Mouse (Mus musculus): Measurements from ENCODE around the gene Gm266. TPM values are rescaled to one million over a fixed set of nuclear protein-coding genes. Genes with fewer than 3 reads are reported as not detected.

Gene Gm266
- polyA plus RNA-seq, 1 experiment from 2014 or later, result 0.52 TPM

GRCm38 (mm10) chr12:111445890-111446613, 39.6 kb downstream of the Gm266 start:
- WGBS (ENCODE audit: insufficient replicate concordance), result 54% methylated on average over 27 of the region's 27 CpGs
- no peaks in the 10 kb centered on the region for H3K27me3 ChIP-seq (ENCODE audit: control insufficient read depth, insufficient read depth, low read depth, low read length)
- H3K9me3 ChIP-seq (replicated peaks; ENCODE audit: control insufficient read depth, low read length), result no peaks in the 10 kb centered on the region
- no peak for ATAC-seq (ENCODE audit: low read depth)
- peaks cover 65% of the 10 kb centered on the region for H3K36me3 ChIP-seq (ENCODE audit: control insufficient read depth, insufficient read depth)
- peaks cover 51% of the 10 kb centered on the region for H3K4me1 ChIP-seq (ENCODE audit: control insufficient read depth, low read depth, low read length)
- no peak overlapping the region for H3K27ac ChIP-seq (ENCODE audit: low read length)
- peak overlapping the region; percentile 89 for H3K9ac ChIP-seq (ENCODE audit: low read depth, low read length)
- H3K4me2 ChIP-seq (ENCODE audit: low read depth, low read length), result peak overlapping the region; percentile 91
- H3K4me3 ChIP-seq (ENCODE audit: low read depth, low read length), result peak overlapping the region; percentile 81

- WGBS (ENCODE audit: insufficient replicate concordance), result 13% methylated on average over 50 of the region's 52 CpGs
- Histone ChIP-seq H3K9me3 (replicated peaks; ENCODE audit: control insufficient read depth, low read length) (no peaks in the 10 kb centered on the region), H3K27me3 (ENCODE audit: control insufficient read depth, insufficient read depth, low read depth, low read length) (no peaks in the 10 kb centered on the region), H3K36me3 (ENCODE audit: control insufficient read depth, insufficient read depth) (peaks cover 58% of the 10 kb centered on the region), H3K27ac (ENCODE audit: low read length) (peak overlapping the region; percentile 99), H3K4me1 (ENCODE audit: control insufficient read depth, low read depth, low read length) (peaks cover 51% of the 10 kb centered on the region), H3K9ac (ENCODE audit: low read depth, low read length) (peak overlapping the region; percentile 89), H3K4me2 (ENCODE audit: low read depth, low read length) (peak overlapping the region; percentile 91), H3K4me3 (ENCODE audit: low read depth, low read length) (peak overlapping the region; percentile 81)
- no peak for ATAC-seq (ENCODE audit: low read depth)
These were observed 40.3 kb downstream of the Gm266 start for GRCm38 (mm10) chr12:111445161-111445889.

- Histone ChIP-seq H3K4me1 (ENCODE audit: control insufficient read depth, low read depth, low read length) (peaks cover 54% of the 10 kb centered on the region), H3K27ac (ENCODE audit: low read length) (peak overlapping the region; percentile 99), H3K9ac (ENCODE audit: low read depth, low read length) (peak overlapping the region; percentile 89), H3K4me3 (ENCODE audit: low read depth, low read length) (peak overlapping the region; percentile 81), H3K27me3 (ENCODE audit: control insufficient read depth, insufficient read depth, low read depth, low read length) (no peaks in the 10 kb centered on the region), H3K9me3 (replicated peaks; ENCODE audit: control insufficient read depth, low read length) (no peaks in the 10 kb centered on the region), H3K4me2 (ENCODE audit: low read depth, low read length) (peak overlapping the region; percentile 91), H3K36me3 (ENCODE audit: control insufficient read depth, insufficient read depth) (peaks cover 47% of the 10 kb centered on the region)
- 14% methylated on average over 10 of the region's 10 CpGs for WGBS (ENCODE audit: insufficient replicate concordance)
- ATAC-seq (ENCODE audit: low read depth), result no peak
These were observed 41.4 kb downstream of the Gm266 start for GRCm38 (mm10) chr12:111443921-111444831.

DNA sequence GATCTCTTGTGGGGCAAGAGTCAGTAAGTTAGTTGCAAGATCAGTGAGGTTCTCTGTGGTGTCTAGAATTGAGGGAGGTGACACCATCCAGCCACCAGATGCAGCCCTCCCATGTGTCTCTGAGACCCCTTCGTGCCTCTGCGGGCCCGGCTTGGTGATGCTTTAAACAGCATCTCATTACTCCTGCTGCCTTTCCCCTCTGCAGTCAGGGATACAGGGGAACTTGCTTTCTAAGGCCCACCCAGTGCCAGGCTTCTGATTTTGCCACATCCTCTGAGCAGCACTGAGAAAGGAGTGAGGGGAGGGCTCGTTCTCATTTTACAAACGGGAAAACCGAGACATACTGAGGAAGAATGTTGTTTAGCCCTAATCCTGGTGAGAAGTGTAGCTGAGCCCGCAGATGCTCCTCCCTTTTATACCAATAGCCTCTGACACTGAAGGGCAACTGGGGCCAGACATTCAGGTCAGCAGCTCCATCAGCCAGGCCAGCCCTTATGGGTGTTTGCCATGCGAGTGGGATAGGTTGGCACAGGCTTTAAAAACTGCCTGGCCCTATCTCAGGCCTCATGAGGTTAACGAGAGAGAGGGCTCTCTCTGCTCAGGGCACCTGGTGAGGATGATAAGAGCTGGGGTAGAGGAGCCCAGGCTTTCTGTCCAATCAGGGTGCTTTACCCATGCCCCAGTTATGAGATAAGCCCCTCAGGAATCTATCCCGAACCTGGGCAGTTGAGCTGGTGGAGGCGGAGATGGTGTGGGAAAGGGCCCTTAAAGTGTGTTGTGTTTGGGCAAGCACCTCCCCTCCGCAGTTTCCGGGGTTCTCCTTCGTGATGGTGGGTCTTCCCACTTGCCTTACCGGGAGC, 42.4 kb downstream of the Gm266 start:
- WGBS (ENCODE audit: insufficient replicate concordance), result 9% methylated on average over 15 of the region's 15 CpGs
- Histone ChIP-seq H3K9me3 (replicated peaks; ENCODE audit: control insufficient read depth, low read length) (no peaks in the 10 kb centered on the region), H3K4me1 (ENCODE audit: control insufficient read depth, low read depth, low read length) (peaks cover 57% of the 10 kb centered on the region), H3K9ac (ENCODE audit: low read depth, low read length) (peak overlapping the region; percentile 89), H3K36me3 (ENCODE audit: control insufficient read depth, insufficient read depth) (peaks cover 37% of the 10 kb centered on the region), H3K4me3 (ENCODE audit: low read depth, low read length) (peak overlapping the region; percentile 81), H3K27ac (ENCODE audit: low read length) (peak overlapping the region; percentile 99), H3K27me3 (ENCODE audit: control insufficient read depth, insufficient read depth, low read depth, low read length) (no peaks in the 10 kb centered on the region), H3K4me2 (ENCODE audit: low read depth, low read length) (peak overlapping the region; percentile 91)
- peak; percentile 91 for ATAC-seq (ENCODE audit: low read depth)

GRCm38 (mm10) chr12:111442309-111443010, 43.2 kb downstream of the Gm266 start, which contains the start of gene Tnfaip2:
Gene Tnfaip2, plus strand, starts transcription at chr12:111442469.
- Histone ChIP-seq H3K36me3 (ENCODE audit: control insufficient read depth, insufficient read depth) (peaks cover 30% of the 10 kb centered on the region), H3K27ac (ENCODE audit: low read length) (peak within 1 kb of the TSS; percentile 99), H3K4me2 (ENCODE audit: low read depth, low read length) (peak within 1 kb of the TSS; percentile 91), H3K4me1 (ENCODE audit: control insufficient read depth, low read depth, low read length) (peaks cover 65% of the 10 kb centered on the region), H3K9me3 (replicated peaks; ENCODE audit: control insufficient read depth, low read length) (no peaks in the 10 kb centered on the region), H3K9ac (ENCODE audit: low read depth, low read length) (peak within 1 kb of the TSS; percentile 89), H3K27me3 (ENCODE audit: control insufficient read depth, insufficient read depth, low read depth, low read length) (no peaks in the 10 kb centered on the region), H3K4me3 (ENCODE audit: low read depth, low read length) (peak within 1 kb of the TSS; percentile 81)
- peak; percentile 78 for ATAC-seq (ENCODE audit: low read depth)
- under 1% methylated on average over 48 of the region's 48 CpGs for WGBS (ENCODE audit: insufficient replicate concordance)

DNA sequence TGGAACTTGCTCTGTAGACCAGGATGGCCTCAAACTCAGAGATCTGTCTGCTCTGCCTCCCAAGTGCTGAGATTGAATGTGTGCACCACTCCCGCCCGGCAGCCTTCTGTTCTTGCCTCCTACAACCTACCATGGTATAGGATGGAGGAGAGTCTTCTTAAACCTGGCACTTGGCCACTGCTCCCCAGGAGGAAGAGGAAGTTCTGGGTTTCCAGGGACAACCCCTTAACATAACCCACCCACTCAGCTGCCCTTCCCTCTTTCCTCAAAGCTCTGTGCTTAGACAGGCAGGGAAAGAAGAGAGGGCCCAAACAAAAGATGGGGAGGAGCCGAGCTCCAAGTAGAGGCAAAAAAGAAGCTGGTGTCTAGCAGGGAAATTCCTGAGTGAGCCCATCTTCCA, 44.1 kb downstream of the Gm266 start:
- Histone ChIP-seq H3K27ac (ENCODE audit: low read length) (peak overlapping the region; percentile 99), H3K9ac (ENCODE audit: low read depth, low read length) (peak overlapping the region; percentile 89), H3K36me3 (ENCODE audit: control insufficient read depth, insufficient read depth) (peaks cover 20% of the 10 kb centered on the region), H3K4me3 (ENCODE audit: low read depth, low read length) (no peak overlapping the region), H3K9me3 (replicated peaks; ENCODE audit: control insufficient read depth, low read length) (no peaks in the 10 kb centered on the region), H3K4me1 (ENCODE audit: control insufficient read depth, low read depth, low read length) (peaks cover 68% of the 10 kb centered on the region), H3K27me3 (ENCODE audit: control insufficient read depth, insufficient read depth, low read depth, low read length) (no peaks in the 10 kb centered on the region), H3K4me2 (ENCODE audit: low read depth, low read length) (peak overlapping the region; percentile 91; the same call in 1 of the 2 replicates)
- no peak for ATAC-seq (ENCODE audit: low read depth)
- WGBS (ENCODE audit: insufficient replicate concordance), result 59% methylated on average over 3 of the region's 3 CpGs

DNA sequence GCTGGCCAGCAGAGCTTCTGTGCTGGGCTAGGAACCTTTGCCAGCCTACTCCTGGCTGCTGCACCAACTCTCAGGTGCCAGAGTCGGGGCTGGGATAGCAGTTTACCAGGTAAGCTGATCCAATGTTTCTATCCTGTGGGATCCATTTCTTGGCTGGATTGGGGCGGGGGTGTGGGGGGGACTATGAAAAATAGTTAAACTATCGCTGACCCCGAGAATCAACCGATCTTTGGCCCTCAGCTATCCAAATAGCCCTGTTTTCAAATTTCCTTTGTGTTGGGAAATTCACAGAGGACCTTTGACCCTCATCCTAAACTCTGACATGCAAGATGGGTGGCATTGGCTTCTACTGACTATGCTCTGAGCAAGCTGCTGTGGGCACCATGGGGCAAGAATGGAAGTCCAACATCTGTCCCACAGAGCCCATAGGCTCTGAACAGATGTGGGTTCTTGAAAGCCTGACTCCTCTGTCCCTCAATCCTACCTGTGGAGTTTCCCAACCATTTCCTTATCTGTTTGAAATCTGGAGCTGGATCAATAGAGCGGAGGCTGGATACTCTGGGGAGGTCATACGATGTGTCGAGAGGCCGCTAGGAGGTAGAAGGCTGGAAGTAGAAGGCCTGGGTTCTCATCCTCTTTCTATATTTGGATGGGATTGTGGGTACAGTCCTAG, 44.8 kb downstream of the Gm266 start:
- H3K27ac ChIP-seq (ENCODE audit: low read length), result peak overlapping the region; percentile 99
- H3K36me3 ChIP-seq (ENCODE audit: control insufficient read depth, insufficient read depth), result peaks cover 13% of the 10 kb centered on the region
- H3K4me2 ChIP-seq (ENCODE audit: low read depth, low read length), result 0 out of 2 replicates have a peak overlapping the region, but pooled peaks have one; percentile 5
- no peak overlapping the region for H3K9ac ChIP-seq (ENCODE audit: low read depth, low read length)
- WGBS (ENCODE audit: insufficient replicate concordance), result 78% methylated on average over 9 of the region's 9 CpGs
- no peak overlapping the region for H3K4me3 ChIP-seq (ENCODE audit: low read depth, low read length)
- peaks cover 68% of the 10 kb centered on the region for H3K4me1 ChIP-seq (ENCODE audit: control insufficient read depth, low read depth, low read length)
- H3K9me3 ChIP-seq (replicated peaks; ENCODE audit: control insufficient read depth, low read length), result no peaks in the 10 kb centered on the region
- H3K27me3 ChIP-seq (ENCODE audit: control insufficient read depth, insufficient read depth, low read depth, low read length), result no peaks in the 10 kb centered on the region
- ATAC-seq (ENCODE audit: low read depth), result no peak

All from liver, embryonic 16.5 days (tissue).